Mouse (Mus musculus) urinary bladder, postnatal 14 days (tissue): Measurements from ENCODE around the gene Tti1.

Experiments used
- DNase-seq: peaks from one replicate; pipeline ENCODE4 v3.0.0; 2021; ENCODE audit warnings: low spot score

Gene Tti1

GRCm38 (mm10) chr2:158039662-158040061 lies 11.4 kb upstream of the Tti1 start:
- no peak for DNase-seq

GRCm38 (mm10) chr2:158037571-158037970 lies 9.3 kb upstream of the Tti1 start:
- no peak for DNase-seq

GRCm38 (mm10) chr2:158036953-158037352 lies 8.7 kb upstream of the Tti1 start:
- no peak for DNase-seq

- no peak for DNase-seq
Observed at GRCm38 (mm10) chr2:158036408-158036807, 8.2 kb upstream of the Tti1 start.

GRCm38 (mm10) chr2:158035813-158036212 lies 7.6 kb upstream of the Tti1 start:
- no peak for DNase-seq

GRCm38 (mm10) chr2:158030007-158030406 lies 1.8 kb upstream of the Tti1 start:
- DNase-seq = no peak

GRCm38 (mm10) chr2:158027855-158028353 lies 329 bp downstream of the Tti1 start:
- DNase-seq = no peak

- DNase-seq = no peak
Observed at GRCm38 (mm10) chr2:158017330-158017729, 10.9 kb downstream of the Tti1 start.

- no peak for DNase-seq
Observed at GRCm38 (mm10) chr2:158012608-158013007, 15.6 kb downstream of the Tti1 start.

- DNase-seq = no peak
Observed at GRCm38 (mm10) chr2:158009373-158009772, 18.9 kb downstream of the Tti1 start.

GRCm38 (mm10) chr2:158005641-158006040 lies 22.6 kb downstream of the Tti1 start:
- DNase-seq = no peak

- no peak for DNase-seq
Observed at GRCm38 (mm10) chr2:158004620-158005019, 23.6 kb downstream of the Tti1 start.

GRCm38 (mm10) chr2:157998817-157999216 lies 29.4 kb downstream of the Tti1 start:
- no peak for DNase-seq

GRCm38 (mm10) chr2:157992501-157992900 lies 35.7 kb downstream of the Tti1 start:
- DNase-seq = no peak

- no peak for DNase-seq
Observed at GRCm38 (mm10) chr2:157991026-157991425, 37.2 kb downstream of the Tti1 start.

GRCm38 (mm10) chr2:157989946-157990345 lies 38.3 kb downstream of the Tti1 start:
- DNase-seq = no peak

- DNase-seq = no peak
Observed at GRCm38 (mm10) chr2:157988416-157989190, 39.6 kb downstream of the Tti1 start.

- no peak for DNase-seq
Observed at GRCm38 (mm10) chr2:157986235-157986634, 42.0 kb downstream of the Tti1 start.

- no peak for DNase-seq
Observed at GRCm38 (mm10) chr2:157985611-157986010, 42.6 kb downstream of the Tti1 start.

- no peak for DNase-seq
Observed at GRCm38 (mm10) chr2:157983276-157983675, 45.0 kb downstream of the Tti1 start.

GRCm38 (mm10) chr2:157982727-157983126 lies 45.5 kb downstream of the Tti1 start:
- no peak for DNase-seq

GRCm38 (mm10) chr2:157979241-157979640 lies 49.0 kb downstream of the Tti1 start:
- DNase-seq = no peak

GRCm38 (mm10) chr2:157975595-157975994 lies 52.6 kb downstream of the Tti1 start:
- DNase-seq = no peak
